Mouse (Mus musculus) hindbrain, embryonic 15.5 days (tissue): Measurements from ENCODE around the gene Mus81. TPM values are rescaled to one million over a fixed set of nuclear protein-coding genes. Genes with fewer than 3 reads are reported as not detected.

Experiments used
- ATAC-seq: fragments of 200-750 bp; cut with Nextera tagmentation; 2 replicates; pipeline ENCODE4 v1.8.0; 2017; ENCODE audit warnings: low read depth, moderate number of reproducible peaks, moderate TSS enrichment; ENCODE audit not compliant: low FRiP score
- H3K27ac ChIP-seq: fragments of 300-500 bp; sonication (generic); replicated peaks from 2 replicates; pipeline ENCODE4 v1.5.1; 2015; ENCODE audit warnings: mild to moderate bottlenecking, inconsistent platforms
- H3K27me3 ChIP-seq: fragments of 300-500 bp; sonication (generic); 2 replicates; pipeline ENCODE4 v1.6.1; 2015; ENCODE audit warnings: control low read depth, inconsistent platforms
- H3K36me3 ChIP-seq: fragments of 300-500 bp; sonication (generic); 2 replicates; pipeline ENCODE4 v1.6.1; 2015; ENCODE audit warnings: control low read depth, inconsistent platforms
- H3K4me1 ChIP-seq: fragments of 300-500 bp; sonication (generic); replicated peaks from 2 replicates; pipeline ENCODE4 v1.6.1; 2015; ENCODE audit warnings: control low read depth, inconsistent platforms
- H3K4me2 ChIP-seq: fragments of 300-500 bp; sonication (generic); 2 replicates; pipeline ENCODE4 v1.6.1; 2015; ENCODE audit warnings: moderate library complexity, mild to moderate bottlenecking, inconsistent platforms
- H3K4me3 ChIP-seq: fragments of 300-500 bp; sonication (generic); 2 replicates; pipeline ENCODE4 v1.5.1; 2015; ENCODE audit warnings: mild to moderate bottlenecking, inconsistent platforms
- H3K9ac ChIP-seq: fragments of 300-500 bp; sonication (generic); 2 replicates; pipeline ENCODE4 v1.6.1; 2015; ENCODE audit warnings: inconsistent platforms
- H3K9me3 ChIP-seq: fragments of 300-500 bp; sonication (generic); 2 replicates; pipeline ENCODE4 v1.6.1; 2016; ENCODE audit warnings: control low read depth, inconsistent platforms
- WGBS: fragments of 180-500 bp; shearing (Covaris S2); methylation state at CpG from one replicate; pipeline ENCODE4 v1.1.7; 2015; 5-methylcytosine and 5-hydroxymethylcytosine counted together
- polyA plus RNA-seq: library from polyadenylated mRNA; unstranded; fragments of >200 nt; fragmentation: Nextera tagmentation; extraction: Ambion mirVana; gene quantifications from 2 replicates; pipeline ENCODE4 v1.2.1, GENCODE M21; 2015

The Mus81 gene
- polyA plus RNA-seq, 1 experiment from 2014 or later: 49.2 TPM

GRCm38 (mm10) chr19:5463212-5463611, 25.0 kb downstream of the Mus81 start:
- H3K36me3 ChIP-seq: peaks cover 35% of the 10 kb centered on the region
- 89% methylated on average over 9 of the region's 9 CpGs for WGBS

GRCm38 (mm10) chr19:5461411-5461810, 26.8 kb downstream of the Mus81 start:
- peak overlapping the region; percentile 79 for H3K9ac ChIP-seq
- H3K27me3 ChIP-seq: no peaks in the 10 kb centered on the region; the same call in 1 of the 2 replicates
- H3K36me3 ChIP-seq: peaks cover 28% of the 10 kb centered on the region
- peak overlapping the region; percentile 82 for H3K4me3 ChIP-seq
- 94% methylated on average over 6 of the region's 6 CpGs for WGBS
- no peaks in the 10 kb centered on the region for H3K9me3 ChIP-seq
- ATAC-seq: no peak
- H3K4me2 ChIP-seq: peak overlapping the region; percentile 95
- no peak overlapping the region for H3K27ac ChIP-seq
- H3K4me1 ChIP-seq: peaks cover 45% of the 10 kb centered on the region

More at GRCm38 (mm10) chr19:5463212-5463611, 25.0 kb downstream of the Mus81 start:
- H3K27ac ChIP-seq: no peak overlapping the region
- H3K4me3 ChIP-seq: no peak overlapping the region
- no peak overlapping the region for H3K4me2 ChIP-seq
- peaks cover 34% of the 10 kb centered on the region for H3K4me1 ChIP-seq
- H3K9ac ChIP-seq: no peak overlapping the region
- no peaks in the 10 kb centered on the region; the same call in 1 of the 2 replicates for H3K27me3 ChIP-seq
- no peaks in the 10 kb centered on the region for H3K9me3 ChIP-seq
- ATAC-seq: no peak

- Histone ChIP-seq H3K27ac (peak within 1 kb of the TSS; percentile 82), H3K36me3 (peaks cover 20% of the 10 kb centered on the region), H3K9ac (peak within 1 kb of the TSS; percentile 79), H3K4me2 (peak within 1 kb of the TSS; percentile 95), H3K4me3 (peak within 1 kb of the TSS; percentile 82), H3K4me1 (peaks cover 54% of the 10 kb centered on the region), H3K27me3 (no peaks in the 10 kb centered on the region; the same call in 1 of the 2 replicates), H3K9me3 (no peaks in the 10 kb centered on the region)
- WGBS: under 1% methylated on average over 32 of the region's 32 CpGs
- peak; percentile 65 for ATAC-seq
Observed at GRCm38 (mm10) chr19:5460465-5460911, 27.7 kb downstream of the Mus81 start, which contains the start of gene Fibp. Gene Fibp, plus strand, starts transcription at chr19:5460615.

GRCm38 (mm10) chr19:5459896-5460295, 28.3 kb downstream of the Mus81 start:
- Histone ChIP-seq H3K9me3 (no peaks in the 10 kb centered on the region), H3K27me3 (no peaks in the 10 kb centered on the region; the same call in 1 of the 2 replicates), H3K9ac (peak overlapping the region; percentile 79), H3K4me2 (peak overlapping the region; percentile 95), H3K4me3 (peak overlapping the region; percentile 82), H3K27ac (peak overlapping the region; percentile 82), H3K4me1 (peaks cover 60% of the 10 kb centered on the region), H3K36me3 (peaks cover 14% of the 10 kb centered on the region)
- 26% methylated on average over 3 of the region's 3 CpGs for WGBS
- ATAC-seq: no peak

- Histone ChIP-seq H3K4me1 (peaks cover 57% of the 10 kb centered on the region), H3K27ac (no peak overlapping the region), H3K9ac (no peak overlapping the region), H3K4me2 (no peak overlapping the region), H3K36me3 (peaks cover 12% of the 10 kb centered on the region), H3K9me3 (no peaks in the 10 kb centered on the region), H3K4me3 (no peak overlapping the region), H3K27me3 (no peaks in the 10 kb centered on the region; the same call in 1 of the 2 replicates)
- WGBS: 70% methylated on average over 7 of the region's 7 CpGs
- no peak for ATAC-seq
Observed at GRCm38 (mm10) chr19:5459019-5459418, 29.2 kb downstream of the Mus81 start.

- ATAC-seq: no peak; the same call in 1 of the 2 replicates
- H3K4me1 ChIP-seq: peaks cover 52% of the 10 kb centered on the region
- 17% methylated on average over 14 of the region's 14 CpGs for WGBS
Observed at GRCm38 (mm10) chr19:5457746-5458442, 30.3 kb downstream of the Mus81 start, which contains the start of gene Ccdc85b. Gene Ccdc85b, minus strand, starts transcription at chr19:5457894.

DNA sequence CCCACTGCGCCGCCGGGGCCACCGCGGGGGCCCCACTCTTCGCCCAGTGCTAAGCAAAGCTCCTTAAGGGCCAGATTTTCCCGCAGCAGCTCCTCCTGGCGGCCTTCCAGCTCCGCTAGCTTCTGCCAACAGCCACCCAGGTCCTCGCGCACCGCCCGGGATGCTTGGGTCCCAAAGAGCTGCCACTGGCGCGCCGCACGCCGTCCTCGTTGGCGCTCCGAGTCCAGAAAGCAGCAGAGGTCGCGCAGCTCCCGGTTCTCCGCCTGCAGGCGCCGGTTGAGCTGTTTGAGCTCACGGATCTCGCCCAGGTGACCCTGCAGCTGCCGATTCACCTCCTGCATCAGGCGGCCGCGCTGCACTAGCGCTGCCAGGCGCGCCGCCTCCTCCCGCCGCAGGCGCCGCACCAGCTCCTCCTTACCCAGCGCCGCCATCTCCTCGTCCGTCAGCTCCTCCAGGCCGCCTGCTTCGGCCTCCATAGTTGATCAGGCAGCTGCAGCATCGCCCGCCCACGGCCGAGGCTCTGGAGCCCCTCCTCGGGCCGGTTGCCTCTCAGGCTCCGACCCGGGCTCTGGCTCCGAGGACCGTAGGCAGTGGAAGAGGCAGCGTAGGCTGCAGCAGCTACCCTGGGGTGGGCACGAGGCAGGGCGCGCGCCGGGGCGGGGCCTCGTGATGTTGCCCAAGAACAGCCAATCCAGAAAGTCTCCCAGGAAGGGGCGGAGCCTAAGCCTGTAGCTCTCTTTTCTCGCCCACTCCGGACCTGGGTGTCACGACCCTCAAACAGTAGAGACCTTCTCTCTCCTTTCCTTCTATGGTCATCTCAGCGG, 31.1 kb downstream of the Mus81 start:
- Histone ChIP-seq H3K9me3 (no peaks in the 10 kb centered on the region), H3K4me3 (peak overlapping the region; percentile 81), H3K4me1 (peaks cover 52% of the 10 kb centered on the region), H3K27me3 (no peaks in the 10 kb centered on the region; the same call in 1 of the 2 replicates), H3K36me3 (no peaks in the 10 kb centered on the region), H3K9ac (peak overlapping the region; percentile 89), H3K27ac (peak overlapping the region; percentile 97), H3K4me2 (peak overlapping the region; percentile 84)
- peak; percentile 93 for ATAC-seq
- WGBS: under 1% methylated on average over 69 of the region's 70 CpGs

More at GRCm38 (mm10) chr19:5457746-5458442, 30.3 kb downstream of the Mus81 start, which contains the start of gene Ccdc85b:
- H3K36me3 ChIP-seq: peaks cover 7% of the 10 kb centered on the region
- H3K9me3 ChIP-seq: no peaks in the 10 kb centered on the region
- peak within 1 kb of the TSS; percentile 81 for H3K4me3 ChIP-seq
- peak within 1 kb of the TSS; percentile 89 for H3K9ac ChIP-seq
- H3K4me2 ChIP-seq: peak within 1 kb of the TSS; percentile 84
- peak within 1 kb of the TSS; percentile 97 for H3K27ac ChIP-seq
- no peaks in the 10 kb centered on the region; the same call in 1 of the 2 replicates for H3K27me3 ChIP-seq

- no peak; the same call in 1 of the 2 replicates for ATAC-seq
- peak overlapping the region; percentile 84 for H3K4me2 ChIP-seq
- 6% methylated on average over 26 of the region's 26 CpGs for WGBS
Observed at GRCm38 (mm10) chr19:5456241-5456921, 31.8 kb downstream of the Mus81 start.

GRCm38 (mm10) chr19:5455568-5455967, 32.6 kb downstream of the Mus81 start:
- 52% methylated on average over 8 of the region's 8 CpGs for WGBS
- 0 out of 2 replicates have a peak overlapping the region, but pooled peaks have one; percentile 6 for H3K27ac ChIP-seq

More at GRCm38 (mm10) chr19:5456241-5456921, 31.8 kb downstream of the Mus81 start:
- H3K27ac ChIP-seq: peak overlapping the region; percentile 97
- H3K9me3 ChIP-seq: no peaks in the 10 kb centered on the region
- H3K36me3 ChIP-seq: no peaks in the 10 kb centered on the region
- H3K4me3 ChIP-seq: peak overlapping the region; percentile 81
- H3K9ac ChIP-seq: peak overlapping the region; percentile 89
- H3K27me3 ChIP-seq: peaks cover 4% of the 10 kb centered on the region
- peaks cover 45% of the 10 kb centered on the region for H3K4me1 ChIP-seq

GRCm38 (mm10) chr19:5455037-5455436, 33.2 kb downstream of the Mus81 start:
- no peaks in the 10 kb centered on the region for H3K36me3 ChIP-seq
- WGBS: 83% methylated on average over 12 of the region's 12 CpGs
- H3K4me1 ChIP-seq: peaks cover 37% of the 10 kb centered on the region
- peak overlapping the region; percentile 89; the same call in 1 of the 2 replicates for H3K9ac ChIP-seq
- peak overlapping the region; percentile 84 for H3K4me2 ChIP-seq
- H3K4me3 ChIP-seq: peak overlapping the region; percentile 81; the same call in 1 of the 2 replicates
- H3K9me3 ChIP-seq: no peaks in the 10 kb centered on the region
- peaks cover 14% of the 10 kb centered on the region for H3K27me3 ChIP-seq
- 0 out of 2 replicates have a peak overlapping the region, but pooled peaks have one; percentile 6 for H3K27ac ChIP-seq
- no peak for ATAC-seq

More at GRCm38 (mm10) chr19:5455568-5455967, 32.6 kb downstream of the Mus81 start:
- peak overlapping the region; percentile 81 for H3K4me3 ChIP-seq
- peak overlapping the region; percentile 84 for H3K4me2 ChIP-seq
- peaks cover 9% of the 10 kb centered on the region for H3K27me3 ChIP-seq
- peaks cover 39% of the 10 kb centered on the region for H3K4me1 ChIP-seq
- H3K9me3 ChIP-seq: no peaks in the 10 kb centered on the region
- ATAC-seq: no peak
- peak overlapping the region; percentile 89 for H3K9ac ChIP-seq
- H3K36me3 ChIP-seq: no peaks in the 10 kb centered on the region

- WGBS: 79% methylated on average over 6 of the region's 6 CpGs
- Histone ChIP-seq H3K4me2 (no peak overlapping the region), H3K9me3 (no peaks in the 10 kb centered on the region), H3K4me3 (no peak overlapping the region), H3K27me3 (peaks cover 47% of the 10 kb centered on the region), H3K4me1 (peaks cover 44% of the 10 kb centered on the region), H3K9ac (no peak overlapping the region), H3K36me3 (no peaks in the 10 kb centered on the region), H3K27ac (no peak overlapping the region)
- no peak for ATAC-seq
Observed at GRCm38 (mm10) chr19:5451766-5452165, 36.4 kb downstream of the Mus81 start.
